Mouse (Mus musculus) forebrain, embryonic 15.5 days (tissue): Measurements from ENCODE around the gene Aqp1. TPM values are rescaled to one million over a fixed set of nuclear protein-coding genes. Genes with fewer than 3 reads are reported as not detected.

ENCODE experiments used
- ATAC-seq: fragments of 200-750 bp; cut with Nextera tagmentation; replicated peaks from 2 replicates; pipeline ENCODE4 v1.8.0; 2017; ENCODE audit warnings: mild to moderate bottlenecking, moderate TSS enrichment, moderate library complexity
- H3K27ac ChIP-seq: fragments of 300-500 bp; sonication (generic); replicated peaks from 2 replicates; pipeline ENCODE4 v1.5.1; 2015; ENCODE audit warnings: mild to moderate bottlenecking, inconsistent platforms
- H3K27me3 ChIP-seq: fragments of 300-500 bp; sonication (generic); 2 replicates; pipeline ENCODE4 v1.6.1; 2015; ENCODE audit warnings: inconsistent platforms
- H3K36me3 ChIP-seq: fragments of 300-500 bp; sonication (generic); 2 replicates; pipeline ENCODE4 v1.6.1; 2015; ENCODE audit warnings: mild to moderate bottlenecking, inconsistent platforms
- H3K4me1 ChIP-seq: fragments of 300-500 bp; sonication (generic); 2 replicates; pipeline ENCODE4 v1.6.1; 2015; ENCODE audit warnings: inconsistent platforms
- H3K4me2 ChIP-seq: fragments of 300-500 bp; sonication (generic); replicated peaks from 2 replicates; pipeline ENCODE4 v1.6.1; 2015; ENCODE audit warnings: mild to moderate bottlenecking, inconsistent platforms
- H3K4me3 ChIP-seq: fragments of 300-500 bp; sonication (generic); 2 replicates; pipeline ENCODE4 v1.5.1; 2015; ENCODE audit warnings: mild to moderate bottlenecking, inconsistent platforms
- H3K9ac ChIP-seq: fragments of 300-500 bp; sonication (generic); replicated peaks from 2 replicates; pipeline ENCODE4 v1.6.1; 2015; ENCODE audit warnings: mild to moderate bottlenecking, inconsistent platforms
- H3K9me3 ChIP-seq: fragments of 300-500 bp; sonication (generic); 2 replicates; pipeline ENCODE4 v1.6.1; 2016; ENCODE audit warnings: inconsistent platforms
- WGBS: fragments of 180-500 bp; shearing (Covaris S2); methylation state at CpG from one replicate; pipeline ENCODE4 v1.1.7; 2015; ENCODE audit warnings: mixed read lengths; 5-methylcytosine and 5-hydroxymethylcytosine counted together
- polyA plus RNA-seq: library from polyadenylated mRNA; unstranded; fragments of >200 nt; fragmentation: Nextera tagmentation; extraction: Ambion mirVana; gene quantifications from 2 replicates; pipeline ENCODE4 v1.2.1, GENCODE M21; 2015

Aqp1 gene
- polyA plus RNA-seq, 1 experiment from 2014 or later = 12.2 TPM

DNA sequence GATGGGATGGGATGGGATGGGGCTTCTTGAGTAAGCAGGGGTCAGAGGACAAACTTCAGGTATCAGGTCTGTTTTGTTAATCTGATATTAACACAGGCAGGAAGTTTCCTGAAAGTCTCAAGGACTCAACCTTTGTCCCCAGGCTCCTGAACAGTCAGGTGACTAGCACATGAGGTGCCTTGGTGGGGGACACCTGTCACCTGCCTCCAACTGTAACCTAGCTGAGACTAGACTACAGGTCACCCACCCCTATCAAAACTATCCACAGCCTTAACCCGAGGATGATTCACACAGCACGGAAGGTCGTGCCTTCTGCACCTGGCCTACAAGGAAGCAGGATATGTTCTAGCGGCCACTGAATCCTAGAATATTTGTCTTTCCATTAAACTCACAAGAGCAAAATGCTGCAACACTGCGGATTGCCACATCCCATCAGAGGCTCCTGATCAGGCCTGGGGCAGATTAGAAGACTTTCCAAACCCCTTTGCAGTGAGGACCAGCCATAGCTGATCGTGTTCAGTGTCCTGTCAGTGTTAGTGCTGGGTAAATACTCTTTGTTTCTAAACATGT, 14.2 kb downstream of the Aqp1 start:
- H3K27ac ChIP-seq = no peak overlapping the region
- no peaks in the 10 kb centered on the region for H3K9me3 ChIP-seq
- 93% methylated on average over 6 of the region's 6 CpGs for WGBS
- H3K4me3 ChIP-seq = no peak overlapping the region
- no peaks in the 10 kb centered on the region for H3K27me3 ChIP-seq
- H3K4me2 ChIP-seq = no peak overlapping the region
- H3K36me3 ChIP-seq = no peaks in the 10 kb centered on the region
- H3K4me1 ChIP-seq = no peaks in the 10 kb centered on the region
- no peak overlapping the region for H3K9ac ChIP-seq
- no peak for ATAC-seq

DNA sequence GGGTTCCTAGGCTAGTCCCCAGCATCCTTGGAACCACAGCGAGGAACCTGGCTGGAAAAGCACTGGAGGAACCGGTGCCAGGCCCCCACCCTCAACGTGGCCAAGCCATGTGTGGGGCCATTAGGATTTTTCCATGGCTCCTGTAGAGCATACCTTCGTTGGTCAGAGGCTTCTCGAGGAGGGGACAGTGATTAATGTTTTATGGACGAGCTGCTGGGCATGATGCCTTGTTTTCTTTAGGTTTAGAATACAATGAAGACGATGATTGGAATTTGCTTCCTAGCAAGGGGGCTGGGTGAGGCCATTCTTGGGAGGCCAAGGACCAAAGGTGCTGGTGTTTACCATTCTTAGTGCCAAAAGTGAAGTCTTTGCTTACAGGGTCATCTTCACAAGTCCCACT, 15.5 kb downstream of the Aqp1 start:
- no peak overlapping the region for H3K9ac ChIP-seq

DNA sequence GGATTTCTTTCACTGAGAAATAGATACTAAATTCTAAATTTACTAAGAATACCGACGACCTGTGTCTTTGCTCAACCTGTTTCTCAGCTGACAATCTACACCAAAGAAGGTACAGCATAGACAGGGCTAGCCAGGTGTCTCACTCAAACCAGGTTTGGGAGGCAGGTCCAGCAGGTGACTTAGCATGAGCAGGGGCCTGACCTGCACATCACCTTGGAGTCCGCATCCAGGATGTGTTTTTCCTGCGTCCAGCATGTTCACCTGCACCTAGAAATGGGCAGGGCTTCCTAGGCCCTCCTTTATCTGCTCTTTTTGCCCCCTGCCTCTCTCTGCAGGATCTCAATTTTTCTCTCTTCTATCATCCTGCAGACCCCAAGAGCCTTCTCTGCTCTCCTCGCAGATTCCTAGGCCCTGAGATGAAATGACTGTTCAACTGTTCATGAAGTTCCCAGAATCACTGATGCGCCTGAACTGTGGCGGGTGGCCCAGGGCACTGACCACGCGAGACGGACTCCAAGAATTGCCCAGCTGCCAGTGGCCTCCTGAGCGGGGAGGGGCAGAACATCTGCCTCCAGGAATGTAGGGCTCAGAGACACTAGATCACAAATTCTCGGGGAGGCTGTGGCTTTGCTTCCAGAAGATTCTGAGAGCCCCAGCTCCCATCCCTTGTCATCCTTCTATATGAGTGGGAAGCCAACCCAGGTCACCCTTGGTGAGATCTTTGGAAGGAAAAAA, 17.6 kb downstream of the Aqp1 start:
- Histone ChIP-seq H3K4me1 (no peaks in the 10 kb centered on the region), H3K9me3 (no peaks in the 10 kb centered on the region), H3K4me3 (no peak overlapping the region), H3K27ac (no peak overlapping the region), H3K4me2 (no peak overlapping the region), H3K9ac (no peak overlapping the region), H3K36me3 (no peaks in the 10 kb centered on the region), H3K27me3 (no peaks in the 10 kb centered on the region)
- no peak for ATAC-seq
- WGBS = 81% methylated on average over 12 of the region's 12 CpGs

More for the DNA sequence above, 15.5 kb downstream of the Aqp1 start:
- Histone ChIP-seq H3K9me3 (no peaks in the 10 kb centered on the region), H3K27me3 (no peaks in the 10 kb centered on the region), H3K36me3 (no peaks in the 10 kb centered on the region), H3K4me2 (no peak overlapping the region), H3K27ac (no peak overlapping the region), H3K4me3 (no peak overlapping the region), H3K4me1 (no peaks in the 10 kb centered on the region)
- 81% methylated on average over 7 of the region's 7 CpGs for WGBS
- no peak for ATAC-seq

DNA sequence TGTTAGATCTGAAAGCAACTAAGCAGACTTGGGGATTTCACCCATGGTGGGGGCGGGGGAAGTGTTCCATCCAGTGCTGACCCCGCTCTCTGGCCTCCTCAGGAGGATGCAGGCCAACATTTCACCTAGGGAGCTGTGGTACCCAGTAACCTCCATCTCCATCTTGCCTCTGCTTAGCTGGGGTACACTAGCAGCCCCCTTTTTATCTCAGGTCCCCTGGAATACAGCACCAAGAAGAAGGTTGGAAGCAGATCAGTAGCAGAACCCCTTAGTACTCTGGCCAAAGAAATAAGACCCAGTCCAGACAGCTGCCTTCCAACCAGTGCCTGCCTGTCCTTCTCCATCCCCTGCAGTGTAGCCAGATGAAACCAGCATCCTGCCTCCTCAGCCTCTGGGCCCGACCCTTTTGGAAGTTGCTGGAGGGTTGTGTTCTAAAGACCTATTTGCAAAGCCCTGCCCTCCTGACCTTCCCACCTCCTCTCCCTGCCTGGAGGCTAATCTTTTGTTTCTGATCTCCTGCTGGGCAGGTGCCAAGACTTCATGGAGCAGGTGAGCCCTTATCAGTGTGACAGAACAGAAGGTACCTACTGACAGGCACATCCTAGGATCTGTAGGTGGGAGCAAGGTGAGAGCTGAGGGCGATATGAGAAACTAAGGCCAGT, 18.4 kb downstream of the Aqp1 start:
- H3K36me3 ChIP-seq = no peaks in the 10 kb centered on the region
- H3K9ac ChIP-seq = no peak overlapping the region
- no peaks in the 10 kb centered on the region for H3K9me3 ChIP-seq
- no peak overlapping the region for H3K4me3 ChIP-seq
- no peaks in the 10 kb centered on the region for H3K27me3 ChIP-seq
- no peak overlapping the region for H3K27ac ChIP-seq
- no peak overlapping the region for H3K4me2 ChIP-seq
- no peaks in the 10 kb centered on the region for H3K4me1 ChIP-seq
- no peak for ATAC-seq
- WGBS = 63% methylated on average over 4 of the region's 4 CpGs

DNA sequence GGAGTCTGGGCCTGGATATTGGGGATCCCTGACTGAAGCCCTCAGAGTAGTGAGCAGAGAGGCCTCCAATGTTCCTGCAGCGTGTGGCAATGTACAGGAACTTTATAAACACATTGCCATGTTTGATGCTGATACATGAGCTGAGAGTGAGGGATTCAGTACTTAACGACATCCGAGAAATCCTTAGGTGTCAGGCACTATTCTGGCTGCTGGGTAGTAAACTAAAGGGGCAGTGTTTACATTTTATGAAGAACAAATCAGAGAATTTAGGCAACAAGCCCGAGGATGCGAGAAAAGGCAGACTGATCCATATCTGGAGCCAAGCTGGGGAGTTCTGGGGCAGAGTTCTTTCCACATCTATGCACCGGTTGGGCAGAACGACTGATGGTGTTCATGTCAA, 19.3 kb downstream of the Aqp1 start:
- Histone ChIP-seq H3K9ac (no peak overlapping the region), H3K36me3 (no peaks in the 10 kb centered on the region), H3K27me3 (no peaks in the 10 kb centered on the region), H3K4me2 (no peak overlapping the region), H3K4me3 (no peak overlapping the region), H3K27ac (no peak overlapping the region), H3K4me1 (no peaks in the 10 kb centered on the region), H3K9me3 (no peaks in the 10 kb centered on the region)
- ATAC-seq = no peak
- WGBS = 82% methylated on average over 7 of the region's 7 CpGs

DNA sequence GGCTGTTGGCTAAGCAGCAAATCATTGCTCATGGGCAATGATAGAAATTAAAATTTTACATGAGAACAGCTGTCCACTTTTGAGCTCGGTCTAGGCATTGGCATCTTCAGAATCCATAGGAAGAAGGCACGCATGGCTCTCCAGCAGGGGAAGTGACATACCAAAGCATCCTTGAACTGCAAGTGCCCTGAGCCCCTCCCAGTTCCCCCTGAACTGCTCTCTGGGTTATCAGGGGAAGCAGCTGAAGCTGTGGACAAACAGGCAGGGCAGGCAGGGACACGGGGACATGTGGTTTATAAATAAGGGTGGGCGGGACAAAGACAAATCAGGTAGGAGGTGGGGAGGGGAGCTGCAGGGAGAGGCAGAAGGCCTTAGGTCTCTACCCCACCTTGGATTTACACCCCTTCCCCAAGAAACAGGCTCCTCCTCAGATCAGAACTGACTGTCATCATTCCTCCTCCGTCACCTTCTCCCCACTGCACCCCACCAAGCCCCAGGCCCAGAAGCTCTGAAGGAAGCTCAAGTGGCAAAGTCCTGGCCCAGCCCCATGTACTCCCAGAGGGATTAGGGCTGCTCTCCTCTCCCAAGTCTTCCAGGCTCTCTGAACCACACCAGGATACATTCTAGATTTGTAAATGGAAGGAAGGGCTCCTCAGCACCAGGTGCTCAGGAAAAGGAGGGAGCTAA, 19.9 kb downstream of the Aqp1 start:
- ATAC-seq = no peak

DNA sequence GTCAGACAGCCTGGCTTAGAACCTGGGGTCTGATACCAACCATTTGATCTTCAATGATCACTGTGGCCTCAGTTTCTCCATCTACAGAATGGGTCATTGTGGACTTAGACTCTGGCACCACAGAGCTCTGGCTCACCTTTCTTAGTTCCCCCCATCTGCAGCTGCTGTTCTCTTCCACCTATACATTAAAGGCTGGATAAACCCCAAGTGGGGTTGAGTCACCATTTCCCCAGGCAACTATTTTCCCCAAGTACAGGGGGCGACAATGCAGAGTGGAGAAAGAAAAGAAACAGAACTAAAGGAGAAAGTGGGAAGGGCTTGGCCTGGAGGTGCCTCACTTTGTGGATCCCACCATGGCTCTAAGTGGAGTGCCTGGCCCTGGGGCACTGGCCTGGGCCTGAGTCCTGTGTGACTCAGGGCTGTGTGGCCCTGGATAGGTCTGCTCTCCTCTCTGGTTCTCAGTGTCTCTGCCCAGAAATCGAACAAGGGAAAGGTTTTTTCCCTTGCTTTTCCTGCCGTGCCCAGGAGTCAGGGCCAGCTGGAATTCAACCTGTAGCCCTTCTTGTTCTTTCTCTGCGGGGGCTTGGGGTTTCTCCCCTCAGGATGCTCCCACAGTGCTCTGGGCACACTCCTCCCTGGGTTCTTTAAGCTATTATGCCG, 20.9 kb downstream of the Aqp1 start:
- 31% methylated on average over 5 of the region's 5 CpGs for WGBS
- H3K27me3 ChIP-seq = no peaks in the 10 kb centered on the region
- H3K36me3 ChIP-seq = no peaks in the 10 kb centered on the region
- H3K4me1 ChIP-seq = no peaks in the 10 kb centered on the region
- no peak for ATAC-seq
- no peak overlapping the region for H3K4me3 ChIP-seq
- no peak overlapping the region for H3K9ac ChIP-seq
- no peak overlapping the region for H3K4me2 ChIP-seq
- no peak overlapping the region for H3K27ac ChIP-seq
- no peaks in the 10 kb centered on the region for H3K9me3 ChIP-seq

More for the DNA sequence above, 19.9 kb downstream of the Aqp1 start:
- no peaks in the 10 kb centered on the region for H3K9me3 ChIP-seq
- no peaks in the 10 kb centered on the region for H3K4me1 ChIP-seq
- no peaks in the 10 kb centered on the region for H3K27me3 ChIP-seq
- WGBS = 71% methylated on average over 5 of the region's 5 CpGs
- no peaks in the 10 kb centered on the region for H3K36me3 ChIP-seq
- no peak overlapping the region for H3K9ac ChIP-seq
- no peak overlapping the region for H3K4me2 ChIP-seq
- H3K27ac ChIP-seq = no peak overlapping the region
- no peak overlapping the region for H3K4me3 ChIP-seq

DNA sequence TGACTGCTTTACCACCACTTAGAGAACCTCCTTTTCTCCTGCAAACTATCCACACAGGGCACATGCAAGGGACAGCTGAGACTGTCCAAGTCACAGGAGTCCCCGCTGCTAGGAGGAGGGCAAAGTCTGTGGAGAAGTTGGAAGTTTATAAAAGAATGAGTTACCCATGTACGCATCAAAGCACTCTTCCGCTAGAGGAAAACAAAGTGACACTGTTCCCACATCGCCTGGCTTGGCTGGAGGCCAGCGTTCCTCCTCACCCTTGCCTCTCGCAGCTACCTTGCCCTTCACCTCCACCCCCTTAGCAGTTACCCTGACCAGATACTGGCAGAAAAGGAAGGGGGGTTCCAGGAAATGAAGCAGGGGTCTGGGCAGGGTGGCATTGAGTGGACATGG, 21.4 kb downstream of the Aqp1 start:
- Histone ChIP-seq H3K36me3 (no peaks in the 10 kb centered on the region), H3K4me1 (no peaks in the 10 kb centered on the region), H3K27ac (no peak overlapping the region), H3K4me3 (no peak overlapping the region), H3K4me2 (no peak overlapping the region), H3K27me3 (no peaks in the 10 kb centered on the region), H3K9ac (no peak overlapping the region), H3K9me3 (no peaks in the 10 kb centered on the region)
- no peak for ATAC-seq
- WGBS = 30% methylated on average over 6 of the region's 6 CpGs

DNA sequence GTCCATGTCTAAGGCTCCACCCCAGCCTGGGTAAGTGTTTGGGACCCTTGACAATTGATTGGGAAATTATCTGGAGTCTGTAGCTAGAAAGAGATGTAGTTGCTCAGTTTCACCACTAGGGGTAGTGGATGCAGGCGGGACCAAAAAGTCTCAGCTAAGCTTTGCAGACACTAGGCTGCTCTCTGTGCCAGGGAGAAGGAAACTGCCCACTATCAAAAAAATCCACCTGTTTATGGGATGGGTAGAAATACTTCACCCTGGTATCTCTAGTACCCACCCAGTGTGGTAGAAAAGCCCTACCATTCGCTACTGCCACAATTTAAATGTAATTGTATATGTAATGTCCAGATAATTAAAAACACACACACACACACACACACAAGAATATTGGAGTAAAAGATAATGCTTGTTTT, 22.5 kb downstream of the Aqp1 start:
- ATAC-seq = no peak
- no peak overlapping the region for H3K4me3 ChIP-seq
- WGBS = 41% methylated on average over 2 of the region's 2 CpGs
- H3K27me3 ChIP-seq = no peaks in the 10 kb centered on the region
- H3K4me2 ChIP-seq = no peak overlapping the region
- no peak overlapping the region for H3K9ac ChIP-seq
- no peaks in the 10 kb centered on the region for H3K4me1 ChIP-seq
- H3K27ac ChIP-seq = no peak overlapping the region
- no peaks in the 10 kb centered on the region for H3K36me3 ChIP-seq
- no peaks in the 10 kb centered on the region for H3K9me3 ChIP-seq

DNA sequence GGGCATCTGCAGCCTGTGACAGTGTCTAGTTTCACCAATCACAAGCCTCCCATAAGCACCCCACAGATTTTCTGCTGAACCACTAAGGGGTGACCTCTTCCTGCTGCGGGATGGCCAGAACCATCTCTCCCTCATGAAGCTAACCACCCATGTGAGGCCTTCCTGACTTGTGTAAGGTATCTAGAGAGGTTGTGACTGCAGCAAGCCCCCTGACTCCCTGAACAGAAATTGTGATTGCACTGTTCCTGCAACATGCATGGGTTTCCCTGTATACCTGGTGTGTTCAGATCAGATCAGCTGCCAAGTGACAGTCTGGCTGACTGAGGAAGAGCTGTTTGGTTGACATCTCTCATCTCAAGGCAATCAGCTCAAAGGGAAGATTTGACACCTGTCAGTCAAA, 26.4 kb downstream of the Aqp1 start:
- no peaks in the 10 kb centered on the region for H3K9me3 ChIP-seq
- no peak overlapping the region for H3K27ac ChIP-seq
- H3K4me1 ChIP-seq = no peaks in the 10 kb centered on the region
- no peak for ATAC-seq
- 97% methylated on average over 1 of the region's 1 CpGs for WGBS
- no peaks in the 10 kb centered on the region for H3K36me3 ChIP-seq
- H3K27me3 ChIP-seq = no peaks in the 10 kb centered on the region
- no peak overlapping the region for H3K4me2 ChIP-seq
- no peak overlapping the region for H3K4me3 ChIP-seq
- H3K9ac ChIP-seq = no peak overlapping the region

DNA sequence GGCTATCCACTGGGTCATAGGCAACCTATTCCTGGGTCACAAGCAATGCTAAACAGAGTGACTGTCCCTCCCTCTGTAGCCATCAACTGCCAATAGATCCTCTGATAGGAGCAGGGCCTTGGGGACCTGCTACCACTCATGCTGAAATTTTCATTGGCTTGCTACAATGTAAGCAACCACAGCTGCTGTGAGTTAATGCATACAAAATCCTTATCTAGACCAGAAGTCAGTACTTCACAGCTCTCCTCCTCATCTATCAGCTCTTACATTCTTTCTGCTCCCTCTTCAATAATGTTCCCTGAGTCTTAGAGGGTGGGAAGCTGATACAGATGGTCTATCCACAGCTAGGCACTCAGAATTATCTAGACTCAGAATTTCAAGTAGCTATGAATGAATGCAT, 30.9 kb downstream of the Aqp1 start:
- no peaks in the 10 kb centered on the region for H3K9me3 ChIP-seq
- H3K4me3 ChIP-seq = no peak overlapping the region
- H3K27me3 ChIP-seq = no peaks in the 10 kb centered on the region

DNA sequence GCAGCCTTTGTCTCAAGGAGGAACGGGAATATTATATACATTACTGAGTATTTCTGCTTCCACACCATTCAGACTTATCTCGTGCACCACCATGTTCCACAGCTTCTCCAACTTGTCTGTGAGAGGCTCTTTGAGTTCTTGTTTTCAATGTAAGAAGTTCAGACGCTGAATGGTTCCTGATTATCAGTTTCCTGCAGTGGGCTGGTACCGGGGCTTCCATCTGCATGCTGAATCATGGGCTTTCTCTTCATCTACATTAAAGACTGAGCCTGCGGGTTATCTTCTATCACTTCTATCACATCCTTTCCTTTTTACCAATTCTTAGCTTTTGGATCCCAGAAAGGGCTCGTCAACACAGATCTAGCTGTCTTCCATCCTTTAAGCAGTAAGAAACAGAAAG, 34.6 kb downstream of the Aqp1 start:
- Histone ChIP-seq H3K4me3 (no peak overlapping the region), H3K36me3 (no peaks in the 10 kb centered on the region), H3K27me3 (no peaks in the 10 kb centered on the region), H3K4me1 (no peaks in the 10 kb centered on the region), H3K9ac (no peak overlapping the region), H3K9me3 (no peaks in the 10 kb centered on the region), H3K27ac (no peak overlapping the region), H3K4me2 (no peak overlapping the region)
- ATAC-seq = no peak
- WGBS = 88% methylated on average over 6 of the region's 6 CpGs

More for the DNA sequence above, 30.9 kb downstream of the Aqp1 start:
- no peak overlapping the region for H3K27ac ChIP-seq
- no peak for ATAC-seq
- no peaks in the 10 kb centered on the region for H3K4me1 ChIP-seq
- H3K9ac ChIP-seq = no peak overlapping the region
- no peaks in the 10 kb centered on the region for H3K36me3 ChIP-seq
- H3K4me2 ChIP-seq = no peak overlapping the region
